Mouse (Mus musculus): ENCODE measurements around the gene Sh3pxd2b. TPM values are rescaled to one million over a fixed set of nuclear protein-coding genes. Genes with fewer than 3 reads are reported as not detected.

The Sh3pxd2b gene
- total and polyA plus RNA-seq, 2 experiments from 2014 or later: 7.4 to 35.9 TPM

DNA sequence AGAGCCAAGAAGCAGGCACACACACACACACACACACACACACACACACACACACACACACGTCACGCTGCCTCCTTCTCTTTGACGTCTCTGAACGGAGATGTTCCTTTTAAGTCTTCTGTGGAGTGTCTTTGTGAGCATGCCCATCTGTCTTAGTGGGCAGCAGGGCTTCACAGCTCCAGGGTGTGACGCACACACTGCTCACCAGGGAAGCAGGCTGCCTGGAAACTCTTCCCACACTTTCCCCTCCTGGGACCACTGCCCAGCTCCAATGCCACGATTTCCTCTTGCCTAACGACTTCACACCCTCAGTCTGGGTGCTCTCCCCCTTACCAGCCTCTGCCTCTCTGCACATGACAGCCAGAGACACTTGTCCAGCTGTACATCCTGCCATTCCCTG lies 55.1 kb downstream of the Sh3pxd2b start:
- Histone ChIP-seq H3K36me3 (ENCODE audit: insufficient read depth) (peaks cover 10% of the 10 kb centered on the region), H3K4me3 (ENCODE audit: low read depth, low read length) (no peak overlapping the region), H3K27me3 (ENCODE audit: insufficient read depth, low read length) (no peaks in the 10 kb centered on the region), H3K4me1 (ENCODE audit: insufficient read depth) (no peaks in the 10 kb centered on the region), H3K4me2 (ENCODE audit: low read depth) (no peak overlapping the region), H3K9me3 (ENCODE audit: low read length) (no peaks in the 10 kb centered on the region), H3K27ac (ENCODE audit: low read depth, low read length) (no peak overlapping the region), H3K9ac (no peak overlapping the region)
- ATAC-seq: peak; percentile 88
- WGBS: 51% methylated on average over 7 of the region's 7 CpGs
- no peak for TF ChIP-seq CTCF (IDR thresholded peaks at IDR 0.05; ENCODE audit: low read depth)
- DNase-seq: peak; percentile 69

DNA sequence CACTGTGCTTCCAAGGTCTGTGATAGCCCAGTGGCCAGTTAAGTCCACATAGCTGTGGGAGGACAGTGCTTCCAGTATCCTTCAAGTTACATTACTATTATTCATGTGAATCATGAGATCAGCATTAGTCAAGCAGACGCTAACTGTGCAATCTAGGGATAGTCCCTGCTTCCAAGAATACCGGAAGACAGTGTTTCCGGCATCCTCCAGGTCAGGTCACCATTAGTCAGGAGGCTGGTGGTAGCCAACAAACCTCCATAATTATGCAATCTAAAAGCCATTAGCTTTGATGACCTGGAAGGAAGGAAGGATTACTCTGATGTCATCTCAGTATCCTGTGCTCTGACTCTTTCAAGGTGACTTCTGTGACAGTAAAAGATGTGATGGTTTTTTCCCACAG lies 57.1 kb downstream of the Sh3pxd2b start:
- no peak; the same call in 1 of the 2 replicates for ATAC-seq
- no peak for DNase-seq

DNA sequence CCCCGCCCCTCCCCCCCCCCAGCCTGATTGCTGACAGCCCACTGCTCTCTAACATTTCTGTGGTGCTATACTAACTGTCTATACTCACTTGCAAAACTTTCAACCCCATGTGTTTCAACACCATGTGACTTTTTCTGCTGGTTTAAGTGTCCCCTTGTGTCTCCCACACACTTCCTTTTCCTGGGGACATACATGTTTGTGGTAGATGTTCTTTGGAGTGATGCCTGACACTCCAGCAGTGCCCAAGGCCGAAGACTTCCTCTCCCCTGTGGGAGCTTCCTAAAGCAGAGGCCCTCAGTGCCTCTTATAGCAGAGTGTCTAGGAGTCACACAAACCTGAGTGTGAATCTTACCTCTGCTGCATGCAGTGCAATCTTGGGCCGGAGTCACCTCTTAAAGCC lies 60.2 kb downstream of the Sh3pxd2b start:
- Histone ChIP-seq H3K9me3 (ENCODE audit: low read length) (no peaks in the 10 kb centered on the region), H3K36me3 (ENCODE audit: insufficient read depth) (peaks cover 23% of the 10 kb centered on the region), H3K4me1 (ENCODE audit: insufficient read depth) (no peaks in the 10 kb centered on the region), H3K27me3 (ENCODE audit: insufficient read depth, low read length) (no peaks in the 10 kb centered on the region), H3K4me3 (ENCODE audit: low read depth, low read length) (no peak overlapping the region), H3K27ac (ENCODE audit: low read depth, low read length) (no peak overlapping the region), H3K4me2 (ENCODE audit: low read depth) (no peak overlapping the region), H3K9ac (no peak overlapping the region)
- no peak for ATAC-seq
- DNase-seq: no peak
- no peak for TF ChIP-seq CTCF (IDR thresholded peaks at IDR 0.05; ENCODE audit: low read depth)
- 93% methylated on average over 3 of the region's 3 CpGs for WGBS

More for the DNA sequence above, 57.1 kb downstream of the Sh3pxd2b start:
- WGBS: 90% methylated on average over 3 of the region's 3 CpGs
- Histone ChIP-seq H3K4me2 (ENCODE audit: low read depth) (no peak overlapping the region), H3K27me3 (ENCODE audit: insufficient read depth, low read length) (no peaks in the 10 kb centered on the region), H3K9me3 (ENCODE audit: low read length) (no peaks in the 10 kb centered on the region), H3K27ac (ENCODE audit: low read depth, low read length) (no peak overlapping the region), H3K36me3 (ENCODE audit: insufficient read depth) (peaks cover 12% of the 10 kb centered on the region), H3K9ac (no peak overlapping the region), H3K4me3 (ENCODE audit: low read depth, low read length) (no peak overlapping the region), H3K4me1 (ENCODE audit: insufficient read depth) (no peaks in the 10 kb centered on the region)
- TF ChIP-seq CTCF (IDR thresholded peaks at IDR 0.05; ENCODE audit: low read depth): no peak

DNA sequence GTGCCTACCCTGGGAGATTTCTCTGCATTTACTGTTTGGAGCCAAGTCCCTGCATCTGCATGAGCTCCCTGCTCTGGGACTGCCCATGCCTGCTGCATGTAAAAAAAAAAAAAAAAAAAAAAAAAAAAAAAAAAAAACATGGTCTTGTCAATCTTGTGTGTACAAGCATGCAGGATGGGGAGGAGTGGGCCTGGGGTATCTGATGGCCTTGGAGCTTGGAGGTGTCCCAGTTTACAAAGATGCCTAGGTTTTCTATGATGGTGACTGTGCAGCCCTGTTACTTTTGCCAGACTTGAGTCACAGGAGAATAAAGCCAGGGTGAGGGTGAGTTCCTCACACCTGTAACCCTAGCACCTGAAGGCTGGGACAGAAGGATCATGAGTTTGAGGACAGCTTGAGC lies 61.4 kb downstream of the Sh3pxd2b start:
- H3K4me1 ChIP-seq (ENCODE audit: insufficient read depth): no peaks in the 10 kb centered on the region
- no peak for TF ChIP-seq CTCF (IDR thresholded peaks at IDR 0.05; ENCODE audit: low read depth)
- H3K9ac ChIP-seq: no peak overlapping the region
- no peaks in the 10 kb centered on the region for H3K9me3 ChIP-seq (ENCODE audit: low read length)
- H3K36me3 ChIP-seq (ENCODE audit: insufficient read depth): peaks cover 30% of the 10 kb centered on the region
- H3K27ac ChIP-seq (ENCODE audit: low read depth, low read length): no peak overlapping the region
- H3K27me3 ChIP-seq (ENCODE audit: insufficient read depth, low read length): no peaks in the 10 kb centered on the region
- ATAC-seq (no peak), DNase-seq (no peak)
- no peak overlapping the region for H3K4me3 ChIP-seq (ENCODE audit: low read depth, low read length)
- no peak overlapping the region for H3K4me2 ChIP-seq (ENCODE audit: low read depth)

DNA sequence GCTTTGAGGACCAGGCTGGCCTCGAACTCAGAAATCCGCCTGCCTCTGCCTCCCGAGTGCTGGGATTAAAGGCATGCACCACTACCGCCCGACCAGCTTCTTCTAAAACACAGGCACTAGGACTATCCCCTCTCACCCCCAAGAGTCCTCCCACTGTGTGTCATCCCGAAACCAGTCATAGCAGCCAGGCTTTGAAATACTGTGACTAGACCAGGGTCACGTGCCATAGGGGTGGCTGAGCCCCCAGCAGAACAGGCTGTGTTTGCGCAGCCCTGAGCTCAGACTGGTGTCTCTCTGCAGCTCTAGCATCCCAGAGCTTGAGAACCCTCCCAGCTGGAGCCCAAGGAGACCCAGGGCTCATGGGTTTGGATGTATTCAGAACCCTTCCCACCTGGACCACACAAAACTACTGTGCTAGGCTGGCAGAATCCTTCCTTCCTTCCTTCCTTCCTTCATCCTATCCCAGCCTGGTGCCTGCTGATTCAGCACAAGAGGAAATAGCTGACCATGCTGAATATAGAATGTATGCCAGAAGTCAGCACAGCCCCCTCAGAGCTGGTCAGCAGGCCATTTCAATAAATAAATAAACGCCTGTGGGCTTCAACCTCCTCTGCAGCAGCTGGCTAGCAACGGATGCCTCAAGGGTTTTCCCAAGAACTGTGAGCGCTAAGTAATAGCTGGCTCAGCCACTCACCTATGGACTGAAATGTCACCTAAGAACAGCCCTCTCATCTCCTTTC lies 62.4 kb downstream of the Sh3pxd2b start:
- Histone ChIP-seq H3K27ac (ENCODE audit: low read depth, low read length) (no peak overlapping the region), H3K9ac (no peak overlapping the region), H3K36me3 (ENCODE audit: insufficient read depth) (peaks cover 32% of the 10 kb centered on the region), H3K4me2 (ENCODE audit: low read depth) (no peak overlapping the region), H3K4me3 (ENCODE audit: low read depth, low read length) (no peak overlapping the region), H3K4me1 (ENCODE audit: insufficient read depth) (no peaks in the 10 kb centered on the region), H3K9me3 (ENCODE audit: low read length) (no peaks in the 10 kb centered on the region), H3K27me3 (ENCODE audit: insufficient read depth, low read length) (no peaks in the 10 kb centered on the region)
- ATAC-seq (no peak), DNase-seq (no peak)
- WGBS: 91% methylated on average over 11 of the region's 11 CpGs
- no peak for TF ChIP-seq CTCF (IDR thresholded peaks at IDR 0.05; ENCODE audit: low read depth)

DNA sequence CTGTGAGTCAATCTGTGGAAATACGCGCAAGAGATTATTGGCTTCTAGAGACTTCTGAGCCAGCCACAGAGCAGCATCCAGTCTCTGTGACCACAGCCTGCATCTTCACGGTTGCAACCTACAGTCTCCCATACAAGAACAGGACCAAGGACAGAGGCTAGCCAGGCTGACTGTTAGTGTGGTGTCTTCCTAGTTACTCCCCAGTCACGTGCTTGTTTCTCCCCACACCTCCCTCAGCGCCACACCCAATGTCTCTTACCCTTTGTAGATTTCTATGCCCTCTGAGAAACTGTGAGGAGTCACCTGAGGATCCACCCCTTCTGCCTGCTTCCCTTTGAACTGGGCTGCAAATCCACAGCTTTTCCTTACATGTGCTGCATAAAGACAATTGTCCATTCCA lies 72.4 kb downstream of the Sh3pxd2b start:
- H3K4me3 ChIP-seq (ENCODE audit: low read depth, low read length): no peak overlapping the region
- H3K27ac ChIP-seq (ENCODE audit: low read depth, low read length): no peak overlapping the region
- no peak for TF ChIP-seq CTCF (IDR thresholded peaks at IDR 0.05; ENCODE audit: low read depth)
- no peak for ATAC-seq
- peaks cover 77% of the 10 kb centered on the region for H3K36me3 ChIP-seq (ENCODE audit: insufficient read depth)
- no peak overlapping the region for H3K4me2 ChIP-seq (ENCODE audit: low read depth)
- no peak overlapping the region for H3K9ac ChIP-seq
- WGBS: 87% methylated on average over 5 of the region's 5 CpGs
- no peaks in the 10 kb centered on the region for H3K27me3 ChIP-seq (ENCODE audit: insufficient read depth, low read length)
- no peaks in the 10 kb centered on the region for H3K4me1 ChIP-seq (ENCODE audit: insufficient read depth)
- no peaks in the 10 kb centered on the region for H3K9me3 ChIP-seq (ENCODE audit: low read length)
- DNase-seq: no peak

DNA sequence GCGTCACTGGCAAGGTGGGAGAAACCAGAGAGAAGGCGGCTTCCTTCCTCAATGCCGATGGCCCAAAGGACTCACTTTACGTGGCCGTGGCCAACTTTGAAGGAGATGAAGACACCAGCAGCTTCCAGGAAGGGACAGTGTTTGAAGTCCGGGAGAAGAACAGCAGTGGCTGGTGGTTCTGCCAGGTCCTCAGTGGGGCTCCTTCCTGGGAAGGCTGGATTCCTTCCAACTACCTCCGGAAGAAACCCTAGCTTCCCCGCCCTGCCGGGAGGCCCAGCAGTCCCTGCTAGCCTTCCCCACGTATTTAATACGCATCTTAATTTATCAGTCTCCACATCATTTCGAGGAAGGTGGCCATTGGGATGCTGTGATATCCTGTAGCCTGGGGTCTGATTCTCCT lies 75.7 kb downstream of the Sh3pxd2b start:
- no peaks in the 10 kb centered on the region for H3K4me1 ChIP-seq (ENCODE audit: insufficient read depth)
- TF ChIP-seq CTCF (IDR thresholded peaks at IDR 0.05; ENCODE audit: low read depth): no peak
- H3K4me2 ChIP-seq (ENCODE audit: low read depth): no peak overlapping the region
- H3K9me3 ChIP-seq (ENCODE audit: low read length): no peaks in the 10 kb centered on the region
- H3K9ac ChIP-seq: no peak overlapping the region
- no peak for DNase-seq
- ATAC-seq: no peak
- no peak overlapping the region for H3K27ac ChIP-seq (ENCODE audit: low read depth, low read length)
- peaks cover 54% of the 10 kb centered on the region for H3K36me3 ChIP-seq (ENCODE audit: insufficient read depth)
- no peaks in the 10 kb centered on the region for H3K27me3 ChIP-seq (ENCODE audit: insufficient read depth, low read length)
- WGBS: 75% methylated on average over 12 of the region's 12 CpGs
- H3K4me3 ChIP-seq (ENCODE audit: low read depth, low read length): no peak overlapping the region
